Mouse (Mus musculus) stomach, postnatal 0 days (tissue): ENCODE measurements around the gene Lmnb2. TPM values are rescaled to one million over a fixed set of nuclear protein-coding genes. Genes with fewer than 3 reads are reported as not detected.

Experiments
- ATAC-seq: fragments of 200-750 bp; cut with Nextera tagmentation; 2 replicates; pipeline ENCODE4 v1.8.0; 2017; ENCODE audit not compliant: low FRiP score, low TSS enrichment
- DNase-seq: peaks from one replicate; pipeline ENCODE4 v3.0.0-alpha.2; 2016; ENCODE audit warnings: low spot score
- H3K27ac ChIP-seq: fragments of 300-500 bp; sonication (generic); replicated peaks from 2 replicates; pipeline ENCODE4 v1.5.1; 2014; ENCODE audit warnings: mild to moderate bottlenecking, control low read depth
- H3K27me3 ChIP-seq: fragments of 300-500 bp; sonication (generic); 2 replicates; pipeline ENCODE4 v1.6.1; 2014; ENCODE audit warnings: low read length; ENCODE audit not compliant: control insufficient read depth, insufficient read depth
- H3K36me3 ChIP-seq: fragments of 300-500 bp; sonication (generic); 2 replicates; pipeline ENCODE4 v1.6.1; 2014; ENCODE audit warnings: low read length, mixed read lengths; ENCODE audit not compliant: control insufficient read depth, insufficient read depth
- H3K4me1 ChIP-seq: fragments of 300-500 bp; sonication (generic); replicated peaks from 2 replicates; pipeline ENCODE4 v1.6.1; 2014; ENCODE audit warnings: antibody characterized with exemption; ENCODE audit not compliant: control insufficient read depth, insufficient read depth
- H3K4me2 ChIP-seq: fragments of 300-500 bp; sonication (generic); replicated peaks from 2 replicates; pipeline ENCODE4 v1.6.1; 2014; ENCODE audit warnings: low read depth, mild to moderate bottlenecking, control low read depth, moderate library complexity
- H3K4me3 ChIP-seq: fragments of 300-500 bp; sonication (generic); 2 replicates; pipeline ENCODE4 v1.5.1; 2014; ENCODE audit warnings: low read depth, low read length, control low read depth
- H3K9ac ChIP-seq: fragments of 300-500 bp; sonication (generic); 2 replicates; pipeline ENCODE4 v1.6.1; 2014; ENCODE audit warnings: mild to moderate bottlenecking, low read length, control low read depth, mixed read lengths
- H3K9me3 ChIP-seq: fragments of 300-500 bp; sonication (generic); 2 replicates; pipeline ENCODE4 v1.6.1; 2016; ENCODE audit warnings: low read length; ENCODE audit not compliant: control insufficient read depth
- CTCF ChIP-seq: IDR thresholded peaks from 2 replicates; pipeline ENCODE4 v1.5.1; 2016; ENCODE audit warnings: antibody characterized with exemption, low read depth, mild to moderate bottlenecking, moderate library complexity
- EP300 ChIP-seq: optimal IDR thresholded peaks from 2 replicates; pipeline ENCODE3; 2016; ENCODE audit warnings: antibody characterized with exemption
- WGBS: fragments of 180-500 bp; shearing (Covaris S2); extraction: QIAGEN DNeasy Blood & Tissue Kit; methylation state at CpG from one replicate; pipeline ENCODE4 v1.1.7; 2014; 5-methylcytosine and 5-hydroxymethylcytosine counted together
- polyA plus RNA-seq: library from polyadenylated mRNA; unstranded; fragments of >200 nt; fragmentation: Nextera tagmentation; extraction: Ambion mirVana; gene quantifications from 2 replicates; pipeline ENCODE4 v1.2.1, GENCODE M21; 2015

The Lmnb2 gene
- polyA plus RNA-seq, 1 experiment from 2014 or later: 12.4 TPM

- WGBS: 26% methylated on average over 14 of the region's 14 CpGs
- Histone ChIP-seq H3K9ac (peak overlapping the region; percentile 85), H3K4me2 (peak overlapping the region; percentile 94), H3K27me3 (no peaks in the 10 kb centered on the region), H3K27ac (peak overlapping the region; percentile 75; the same call in 1 of the 2 replicates), H3K4me1 (peaks cover 14% of the 10 kb centered on the region), H3K4me3 (peak overlapping the region; percentile 81), H3K9me3 (no peaks in the 10 kb centered on the region), H3K36me3 (no peaks in the 10 kb centered on the region)
- DNase-seq: peak; percentile 59
- no peak for TF ChIP-seq EP300
- no peak for TF ChIP-seq CTCF
- ATAC-seq: no peak
Measured at GRCm38 (mm10) chr10:80931153-80931671, 13.2 kb upstream of the Lmnb2 start.

GRCm38 (mm10) chr10:80930361-80931152, 12.5 kb upstream of the Lmnb2 start:
- no peaks in the 10 kb centered on the region for H3K9me3 ChIP-seq
- 2% methylated on average over 45 of the region's 45 CpGs for WGBS
- H3K4me3 ChIP-seq: peak overlapping the region; percentile 81
- H3K9ac ChIP-seq: peak overlapping the region; percentile 85
- H3K36me3 ChIP-seq: no peaks in the 10 kb centered on the region
- ATAC-seq: no peak
- peak; percentile 54 for DNase-seq
- H3K27ac ChIP-seq: peak overlapping the region; percentile 80
- H3K27me3 ChIP-seq: no peaks in the 10 kb centered on the region
- H3K4me1 ChIP-seq: peaks cover 11% of the 10 kb centered on the region
- peak overlapping the region; percentile 94 for H3K4me2 ChIP-seq
- TF ChIP-seq CTCF (no peak), EP300 (no peak)

GRCm38 (mm10) chr10:80929299-80930226, 11.5 kb upstream of the Lmnb2 start, which contains the start of gene Gadd45b:
TSS of gene Gadd45b (plus strand) at chr10:80930073.
- peaks cover 11% of the 10 kb centered on the region for H3K4me1 ChIP-seq
- peak within 1 kb of the TSS; percentile 93 for H3K27ac ChIP-seq
- H3K36me3 ChIP-seq: no peaks in the 10 kb centered on the region
- no peaks in the 10 kb centered on the region for H3K27me3 ChIP-seq
- WGBS: under 1% methylated on average over 56 of the region's 56 CpGs
- TF ChIP-seq EP300 (no peak), CTCF (no peak)
- ATAC-seq: peak; percentile 89
- DNase-seq: peak; percentile 99
- peak within 1 kb of the TSS; percentile 81 for H3K4me3 ChIP-seq
- peak within 1 kb of the TSS; percentile 94 for H3K4me2 ChIP-seq
- peak within 1 kb of the TSS; percentile 85 for H3K9ac ChIP-seq
- H3K9me3 ChIP-seq: no peaks in the 10 kb centered on the region

GRCm38 (mm10) chr10:80928586-80929298, 10.7 kb upstream of the Lmnb2 start:
- peak overlapping the region; percentile 52 for H3K4me3 ChIP-seq
- TF ChIP-seq CTCF (peak; percentile 92), EP300 (no peak)
- peaks cover 9% of the 10 kb centered on the region for H3K4me1 ChIP-seq
- peak overlapping the region; percentile 64 for H3K9ac ChIP-seq
- H3K4me2 ChIP-seq: peak overlapping the region; percentile 91
- DNase-seq: peak; percentile 93
- no peaks in the 10 kb centered on the region for H3K9me3 ChIP-seq
- ATAC-seq: peak; percentile 60
- no peaks in the 10 kb centered on the region for H3K36me3 ChIP-seq
- H3K27me3 ChIP-seq: no peaks in the 10 kb centered on the region
- peak overlapping the region; percentile 93 for H3K27ac ChIP-seq
- 1% methylated on average over 48 of the region's 48 CpGs for WGBS

GRCm38 (mm10) chr10:80925472-80925871, 7.4 kb upstream of the Lmnb2 start:
- no peak overlapping the region for H3K9ac ChIP-seq

More at GRCm38 (mm10) chr10:80925472-80925871, 7.4 kb upstream of the Lmnb2 start:
- DNase-seq (no peak), ATAC-seq (no peak)
- no peaks in the 10 kb centered on the region for H3K27me3 ChIP-seq
- no peaks in the 10 kb centered on the region for H3K36me3 ChIP-seq
- H3K27ac ChIP-seq: no peak overlapping the region
- WGBS: 50% methylated on average over 3 of the region's 3 CpGs
- TF ChIP-seq CTCF (no peak), EP300 (no peak)
- H3K4me3 ChIP-seq: no peak overlapping the region
- peaks cover 3% of the 10 kb centered on the region; the same call in 1 of the 2 replicates for H3K4me1 ChIP-seq
- H3K4me2 ChIP-seq: no peak overlapping the region
- no peaks in the 10 kb centered on the region for H3K9me3 ChIP-seq
